Mouse (Mus musculus) ovary, postnatal 36 days (tissue): ENCODE measurements around the gene Wwox.

Experiments used
- DNase-seq: peaks from one replicate; pipeline ENCODE4 v3.0.0; 2022; ENCODE audit warnings: low spot score, mixed read lengths

Wwox gene

DNA sequence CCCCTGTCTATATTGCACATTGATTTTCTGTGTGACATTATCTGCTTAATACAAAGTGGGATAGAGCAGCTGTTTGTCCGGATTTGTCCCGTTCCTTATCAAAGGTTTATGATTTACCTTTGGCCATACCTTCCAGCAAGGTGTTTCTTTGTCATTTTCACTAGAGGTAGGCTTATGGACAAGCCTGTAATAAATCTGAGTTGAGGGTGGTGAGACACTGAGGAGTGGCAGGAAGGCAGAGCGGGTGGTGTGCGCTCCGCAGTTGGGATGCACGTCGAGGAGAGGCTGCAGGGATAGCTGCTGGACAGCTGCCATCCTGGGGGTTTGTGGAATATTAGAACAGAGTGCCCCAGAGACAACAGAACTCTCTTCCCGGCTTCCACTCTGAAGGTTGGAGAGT, 458.0 kb downstream of the Wwox start:
- no peak for DNase-seq

GRCm38 (mm10) chr8:114899157-114899556, 459.7 kb downstream of the Wwox start:
- no peak for DNase-seq

DNA sequence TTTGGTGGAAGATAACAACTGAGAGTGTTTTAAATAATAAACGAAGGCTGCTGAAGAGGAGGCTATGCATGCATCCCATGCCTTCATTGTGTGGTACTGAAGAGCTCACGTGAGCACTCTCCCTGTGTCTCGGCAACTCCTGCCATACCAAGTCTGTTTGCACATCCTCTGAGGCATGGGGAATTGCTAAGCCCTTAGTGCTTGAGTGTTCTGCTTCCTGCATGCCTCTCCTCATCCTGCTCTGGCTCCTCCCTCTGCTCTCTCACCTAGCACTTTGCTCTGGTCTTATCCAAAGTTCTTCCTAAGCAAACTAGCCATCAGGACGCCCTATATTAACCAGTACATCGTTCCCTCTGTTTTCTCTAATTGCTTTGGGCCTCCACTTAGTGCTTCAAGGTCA, 463.1 kb downstream of the Wwox start:
- DNase-seq: no peak

GRCm38 (mm10) chr8:114908086-114908485, 468.6 kb downstream of the Wwox start:
- DNase-seq: no peak

DNA sequence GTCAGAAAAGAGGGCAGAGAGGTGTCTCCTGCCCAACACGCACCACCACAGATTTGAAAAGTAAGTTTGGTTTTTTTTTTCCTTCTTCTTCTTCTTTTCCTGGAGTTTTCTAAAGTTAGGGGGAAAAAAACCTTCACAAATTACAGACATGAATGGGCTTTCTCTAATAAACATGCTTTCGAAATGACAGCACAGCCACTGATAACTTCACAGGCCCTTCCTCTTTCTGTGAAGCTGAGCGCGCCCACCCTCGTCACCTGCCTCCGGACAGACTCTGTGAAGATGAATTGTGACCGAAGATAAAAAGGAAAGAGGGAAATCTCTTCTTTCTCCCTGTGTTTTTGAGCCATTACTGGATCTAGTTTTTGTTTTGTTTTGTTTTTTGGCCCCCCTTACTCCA, 469.1 kb downstream of the Wwox start:
- no peak for DNase-seq

- DNase-seq: no peak
These were observed 469.7 kb downstream of the Wwox start for GRCm38 (mm10) chr8:114909146-114909545.

DNA sequence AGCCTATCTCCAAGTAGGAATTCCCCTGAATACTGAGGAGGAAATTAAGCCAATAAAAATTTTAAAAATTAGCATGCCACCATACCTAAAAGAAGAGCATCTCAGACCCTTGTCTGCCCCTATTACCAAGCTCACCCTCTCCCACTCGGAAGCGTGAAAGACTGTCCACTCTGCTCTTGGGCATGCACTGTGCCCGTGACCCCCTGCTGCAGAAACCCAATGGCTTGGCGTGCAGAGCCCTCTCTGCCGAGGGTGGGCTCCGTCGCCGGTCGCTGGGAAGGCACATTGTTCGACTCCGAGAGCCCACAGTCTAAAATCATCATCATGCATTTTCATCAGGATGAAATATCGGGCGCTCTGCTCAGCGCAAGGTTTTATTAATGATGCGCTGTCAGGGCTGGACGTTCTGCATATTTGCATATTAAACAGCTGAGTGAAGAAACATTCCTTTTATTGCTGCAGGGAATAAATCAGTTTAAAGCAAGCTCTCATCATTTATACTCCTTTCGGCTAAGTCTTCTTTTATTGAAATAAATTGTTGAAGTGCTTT, 471.7 kb downstream of the Wwox start:
- DNase-seq: no peak

DNA sequence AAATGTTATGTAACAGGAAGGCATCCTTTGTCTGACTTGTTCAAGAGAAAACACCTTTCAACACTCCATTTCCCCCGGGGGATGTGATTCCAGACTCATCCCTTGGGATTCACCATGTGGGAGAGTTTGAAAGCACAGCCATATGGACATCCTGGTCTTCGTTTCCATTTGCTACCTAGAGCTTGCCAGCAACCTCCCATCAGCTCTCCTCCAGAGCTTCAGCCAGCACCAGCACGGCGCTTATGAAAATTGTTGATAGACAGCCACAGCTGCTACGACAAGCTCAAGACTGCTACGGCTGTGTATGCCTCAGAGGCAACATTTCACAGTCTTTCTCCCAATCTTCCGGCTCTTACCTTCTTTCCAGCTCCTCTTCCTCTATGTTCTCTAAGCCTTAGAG, 484.2 kb downstream of the Wwox start:
- no peak for DNase-seq

GRCm38 (mm10) chr8:114927412-114927811, 488.0 kb downstream of the Wwox start:
- DNase-seq: no peak

GRCm38 (mm10) chr8:114927917-114928316, 488.5 kb downstream of the Wwox start:
- DNase-seq: no peak

- no peak for DNase-seq
These were observed 490.1 kb downstream of the Wwox start for GRCm38 (mm10) chr8:114929597-114929996.

DNA sequence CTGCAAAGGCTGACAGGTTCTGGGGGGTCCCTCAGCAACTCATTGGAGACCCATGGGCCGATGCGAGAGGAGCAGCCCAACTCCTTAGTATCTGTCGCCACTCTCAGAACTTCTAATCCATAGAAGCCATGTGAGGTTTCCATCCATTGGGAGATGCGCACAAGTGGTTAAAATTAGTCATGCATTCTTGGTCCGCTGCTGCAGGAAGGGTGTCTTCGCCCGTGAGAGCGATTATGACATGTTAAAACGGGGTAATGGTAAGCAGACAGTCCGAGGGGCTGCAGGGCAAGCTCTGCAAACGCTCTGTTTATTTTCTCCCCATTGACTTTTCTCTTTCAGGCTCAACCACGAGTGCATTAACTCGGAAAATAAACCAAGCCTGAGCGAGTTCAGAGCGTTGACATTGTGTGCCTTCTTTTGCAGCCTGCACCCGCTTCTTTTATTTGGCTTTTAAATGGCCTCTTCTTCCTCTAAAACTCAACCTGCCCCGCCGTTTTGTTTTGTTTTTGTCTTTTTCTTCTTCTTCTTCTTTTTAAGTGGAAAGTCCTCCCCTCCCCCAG, 492.7 kb downstream of the Wwox start:
- DNase-seq: no peak

DNA sequence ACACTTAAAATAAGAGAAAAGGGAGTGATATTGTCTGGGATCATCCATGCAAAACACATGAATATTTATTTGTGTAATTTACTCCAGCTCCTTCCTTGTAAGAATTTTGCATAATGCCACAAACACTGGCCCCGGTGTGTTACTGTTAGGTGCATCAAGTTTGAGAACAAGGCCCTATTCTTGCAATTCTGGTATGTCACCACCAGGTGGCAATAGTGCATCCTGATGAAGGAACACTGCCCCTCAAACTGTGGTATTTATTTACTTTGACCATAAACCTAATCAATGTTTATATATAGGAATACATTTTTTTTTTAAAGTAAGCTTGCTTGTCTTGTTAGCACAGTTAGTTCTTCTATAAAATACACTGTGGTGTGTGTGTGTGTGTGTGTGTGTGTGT, 493.8 kb downstream of the Wwox start:
- DNase-seq: no peak

DNA sequence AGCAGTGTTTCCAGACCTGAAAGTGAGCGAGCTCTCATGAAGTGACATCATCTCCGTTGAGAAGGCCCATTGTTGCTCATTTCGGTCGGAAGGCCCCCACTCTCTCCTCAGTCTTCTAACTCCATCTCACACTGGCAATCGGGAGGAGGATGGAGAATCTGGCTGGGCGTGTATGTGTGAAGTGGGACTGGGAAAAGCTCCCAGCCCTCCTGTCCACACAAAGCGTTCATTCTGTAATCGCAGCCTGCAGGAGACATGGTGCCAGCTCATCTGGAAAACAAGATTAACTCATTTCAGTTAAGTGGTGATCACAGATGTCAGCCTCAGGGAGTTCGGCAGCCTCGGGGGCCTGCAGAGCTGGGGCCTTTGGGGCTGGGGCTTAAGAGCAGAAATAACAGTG, 497.4 kb downstream of the Wwox start:
- no peak for DNase-seq

- no peak for DNase-seq
These were observed 499.9 kb downstream of the Wwox start for GRCm38 (mm10) chr8:114939338-114939737.

- DNase-seq: no peak
These were observed 501.6 kb downstream of the Wwox start for GRCm38 (mm10) chr8:114941096-114941495.

DNA sequence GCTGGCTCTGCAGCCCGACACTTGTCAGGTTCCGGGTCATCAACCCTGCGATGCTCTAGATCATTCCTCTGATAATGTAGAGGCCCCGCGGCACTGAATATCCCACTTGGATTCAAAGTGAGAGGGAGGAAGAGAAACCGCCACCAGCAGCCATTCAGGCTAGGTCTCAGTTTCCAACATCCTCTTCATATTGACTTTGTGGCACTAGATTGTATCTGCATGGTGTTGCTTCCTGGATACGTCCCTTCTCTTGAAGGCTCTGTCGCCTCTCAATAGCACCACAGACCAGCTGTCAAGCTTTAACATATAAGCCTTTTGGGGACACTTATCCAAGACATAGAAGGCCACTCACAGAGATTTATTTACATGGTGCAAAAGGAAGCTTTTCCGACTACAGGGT, 502.2 kb downstream of the Wwox start:
- DNase-seq: no peak

- DNase-seq: no peak
These were observed 508.5 kb downstream of the Wwox start for GRCm38 (mm10) chr8:114947921-114948320.

- DNase-seq: no peak
These were observed 517.1 kb downstream of the Wwox start for GRCm38 (mm10) chr8:114956377-114957168.

DNA sequence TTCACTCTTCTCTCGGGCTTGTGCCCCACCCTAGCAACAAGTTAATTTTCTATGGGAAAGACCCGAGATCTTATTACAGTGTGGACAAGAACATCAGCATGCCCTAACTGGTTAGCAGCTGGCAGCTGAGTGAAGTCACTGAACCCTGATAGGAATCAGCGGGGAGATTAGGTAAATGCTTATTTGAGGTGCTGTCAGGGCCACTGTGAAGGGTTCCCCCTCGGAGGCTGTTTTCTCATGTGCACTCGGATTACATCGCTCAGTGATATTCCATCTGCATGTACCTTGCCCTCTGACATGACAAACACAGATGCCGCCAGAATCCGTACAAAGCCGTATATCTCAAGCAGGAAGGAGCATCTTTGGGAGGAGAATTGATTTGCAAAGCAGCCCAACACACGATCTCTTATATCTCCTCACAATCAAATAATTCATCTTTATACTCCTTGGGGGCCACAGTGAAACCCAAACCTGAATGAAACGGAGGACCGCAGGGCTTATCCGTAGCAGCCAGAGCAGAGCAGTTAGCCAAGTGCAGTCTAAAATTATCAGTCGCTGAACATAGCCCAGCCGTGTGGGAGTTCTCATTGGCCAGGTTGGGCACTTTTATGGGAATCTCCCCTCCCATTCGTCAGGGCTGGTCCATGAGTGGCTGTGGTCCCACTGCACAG, 519.1 kb downstream of the Wwox start:
- DNase-seq: no peak

DNA sequence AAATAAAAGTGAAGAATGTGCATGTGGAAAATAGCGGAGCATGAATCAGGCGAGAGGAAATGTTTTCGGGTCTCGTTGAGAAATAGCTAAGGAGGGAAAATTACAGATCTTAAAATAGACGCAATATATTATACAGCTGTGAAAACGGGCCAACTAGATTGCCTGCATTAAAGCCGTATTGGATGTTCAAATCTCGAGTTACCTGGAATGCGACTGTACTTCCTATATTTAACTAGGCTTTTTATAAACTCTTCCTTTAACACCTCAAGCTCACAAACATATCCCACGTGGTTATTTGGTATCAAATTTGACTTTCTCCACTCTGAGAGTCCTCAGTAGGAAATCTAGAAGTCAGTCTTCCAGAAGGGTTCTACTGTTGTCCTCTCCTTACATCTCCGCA, 520.0 kb downstream of the Wwox start:
- DNase-seq: no peak

- no peak for DNase-seq
These were observed 523.0 kb downstream of the Wwox start for GRCm38 (mm10) chr8:114962494-114962893.

GRCm38 (mm10) chr8:114963282-114963681, 523.8 kb downstream of the Wwox start:
- DNase-seq: no peak
